Mouse (Mus musculus) heart, postnatal 0 days (tissue): ENCODE data around the gene Ilkap.

Source experiments
- CTCF ChIP-seq: IDR thresholded peaks from 2 replicates; pipeline ENCODE4 v1.5.1; 2016; ENCODE audit warnings: antibody characterized with exemption, control low read depth, low read depth
- EP300 ChIP-seq: IDR thresholded peaks from 2 replicates; pipeline ENCODE4 v1.6.1; 2016; ENCODE audit warnings: antibody characterized with exemption, low read depth

GRCm38 (mm10) chr1:91350841-91351240 is 47.8 kb downstream of the Ilkap start, which contains the start of gene Klhl30:
- no peak for TF ChIP-seq EP300
- TF ChIP-seq CTCF, result no peak
